Mouse (Mus musculus) intestine, postnatal 0 days (tissue): ENCODE measurements around the gene Zfp850. TPM values are rescaled to one million over a fixed set of nuclear protein-coding genes. Genes with fewer than 3 reads are reported as not detected.
"Not testable (repeated sequence)": the region's sequence is repeated elsewhere in the genome, so short reads cannot be mapped to it uniquely, and the experiment has no call there.

Source experiments
- ATAC-seq: fragments of 200-750 bp; cut with Nextera tagmentation; 2 replicates; pipeline ENCODE4 v1.8.0; 2017; ENCODE audit warnings: mild to moderate bottlenecking, moderate TSS enrichment, moderate library complexity
- H3K27ac ChIP-seq: fragments of 300-500 bp; sonication (generic); 2 replicates; pipeline ENCODE4 v1.5.1; 2014; ENCODE audit warnings: mild to moderate bottlenecking, low read depth, low read length, moderate library complexity
- H3K27me3 ChIP-seq: fragments of 300-500 bp; sonication (generic); replicated peaks from 2 replicates; pipeline ENCODE4 v1.6.1; 2014; ENCODE audit warnings: low read length, mixed read lengths; ENCODE audit not compliant: control insufficient read depth, insufficient read depth
- H3K36me3 ChIP-seq: fragments of 300-500 bp; sonication (generic); 2 replicates; pipeline ENCODE4 v1.6.1; 2014; ENCODE audit warnings: mild to moderate bottlenecking, moderate library complexity; ENCODE audit not compliant: control insufficient read depth, insufficient read depth
- H3K4me1 ChIP-seq: fragments of 300-500 bp; sonication (generic); replicated peaks from 2 replicates; pipeline ENCODE4 v1.6.1; 2014; ENCODE audit warnings: antibody characterized with exemption, low read length, mixed read lengths; ENCODE audit not compliant: control insufficient read depth, insufficient read depth
- H3K4me2 ChIP-seq: fragments of 300-500 bp; sonication (generic); replicated peaks from 2 replicates; pipeline ENCODE4 v1.6.1; 2014; ENCODE audit warnings: low read depth, mild to moderate bottlenecking, moderate library complexity
- H3K4me3 ChIP-seq: fragments of 300-500 bp; sonication (generic); 2 replicates; pipeline ENCODE4 v1.5.1; 2014; ENCODE audit warnings: low read depth, low read length
- H3K9ac ChIP-seq: fragments of 300-500 bp; sonication (generic); 2 replicates; pipeline ENCODE4 v1.6.1; 2014; ENCODE audit warnings: mild to moderate bottlenecking, low read depth, low read length
- H3K9me3 ChIP-seq: fragments of 300-500 bp; sonication (generic); 2 replicates; pipeline ENCODE4 v1.6.1; 2016; ENCODE audit warnings: mixed run types; ENCODE audit not compliant: control insufficient read depth
- CTCF ChIP-seq: sonication (generic); IDR thresholded peaks from 2 replicates; pipeline ENCODE4 v1.5.1; 2016; ENCODE audit warnings: low read depth, mild to moderate bottlenecking, control low read depth, antibody characterized with exemption, moderate library complexity
- WGBS: fragments of 180-500 bp; shearing (Covaris S2); extraction: QIAGEN DNeasy Blood & Tissue Kit; methylation state at CpG from one replicate; pipeline ENCODE4 v1.1.7; 2014; 5-methylcytosine and 5-hydroxymethylcytosine counted together
- polyA plus RNA-seq: library from polyadenylated mRNA; unstranded; fragments of >200 nt; fragmentation: Nextera tagmentation; extraction: Ambion mirVana; gene quantifications from 2 replicates; pipeline ENCODE4 v1.2.1, GENCODE M21; 2015

Gene Zfp850
- polyA plus RNA-seq, 1 experiment from 2014 or later, result 0.96 TPM

GRCm38 (mm10) chr7:27941869-27942268 is 72.0 kb downstream of the Zfp850 start:
- 38% methylated on average over 5 of the region's 7 CpGs for WGBS
- not testable (repeated sequence) for ATAC-seq, H3K36me3 ChIP-seq, H3K27me3 ChIP-seq, H3K9ac ChIP-seq, H3K4me2 ChIP-seq, H3K9me3 ChIP-seq, H3K4me1 ChIP-seq, H3K27ac ChIP-seq, H3K4me3 ChIP-seq
- peak; percentile 53 for TF ChIP-seq CTCF

Other genes starting within 250 kb of the Zfp850 start
- 1.5 and 1.6 TPM in 2 replicates for gene Zfp626, start 206.9 kb downstream of the Zfp850 start, polyA plus RNA-seq
- 2.2 and 2.5 TPM in 2 replicates for gene Zfp59, start 175.5 kb downstream of the Zfp850 start, polyA plus RNA-seq
- gene Zfp607a, start 156.6 kb downstream of the Zfp850 start, polyA plus RNA-seq, result 1.2 and 1.3 TPM in 2 replicates
- 3.7 and 3.9 TPM in 2 replicates for gene Zfp974, start 84.7 kb downstream of the Zfp850 start, polyA plus RNA-seq
- gene Zfp780b, start 34.9 kb downstream of the Zfp850 start, polyA plus RNA-seq, result 4.7 and 5.7 TPM in 2 replicates
- 149 and 155 TPM in 2 replicates for gene Psmc4, start 36.0 kb upstream of the Zfp850 start, polyA plus RNA-seq
- 444 and 492 TPM in 2 replicates for gene Fcgbp, start 57.1 kb upstream of the Zfp850 start, polyA plus RNA-seq
- 2.3 and 2.4 TPM in 2 replicates for gene 9530053A07Rik, start 115.4 kb upstream of the Zfp850 start, polyA plus RNA-seq
- gene Fbl, start 155.6 kb upstream of the Zfp850 start, polyA plus RNA-seq, result 60.6 and 67.1 TPM in 2 replicates
- 7.0 and 8.2 TPM in 2 replicates for gene Dyrk1b, start 165.4 kb upstream of the Zfp850 start, polyA plus RNA-seq